Mouse (Mus musculus) E14TG2a.4 (cell line): ENCODE measurements at regions not wholly inside any gene's neighbourhood (a gene's known extent, or its start where the extent isn't known, plus 50 kb on each side); places are given as distances from the start of the nearest gene placed in this dataset.

Experiments
- CTCF ChIP-seq: conservative IDR thresholded peaks from 2 replicates; pipeline ENCODE4 v1.5.1; 2014; ENCODE audit warnings: low read length
- NANOG ChIP-seq: IDR thresholded peaks from 2 replicates; pipeline ENCODE4 v1.6.1; 2014; ENCODE audit warnings: borderline replicate concordance, low read length, mixed read lengths
- POU5F1 ChIP-seq: IDR thresholded peaks from 2 replicates; pipeline ENCODE4 v1.6.1; 2014; ENCODE audit warnings: low read length, borderline replicate concordance

GRCm38 (mm10) chr12:67449109-67449508 is 226.8 kb upstream of the Mdga2 start:
- TF ChIP-seq CTCF = no peak
- TF ChIP-seq NANOG = no peak
- no peak for TF ChIP-seq POU5F1
